Mouse (Mus musculus): ENCODE measurements around the gene Plscr2.
"Not testable (repeated sequence)": the region's sequence is repeated elsewhere in the genome, so short reads cannot be mapped to it uniquely, and the experiment has no call there.

Gene Plscr2

DNA sequence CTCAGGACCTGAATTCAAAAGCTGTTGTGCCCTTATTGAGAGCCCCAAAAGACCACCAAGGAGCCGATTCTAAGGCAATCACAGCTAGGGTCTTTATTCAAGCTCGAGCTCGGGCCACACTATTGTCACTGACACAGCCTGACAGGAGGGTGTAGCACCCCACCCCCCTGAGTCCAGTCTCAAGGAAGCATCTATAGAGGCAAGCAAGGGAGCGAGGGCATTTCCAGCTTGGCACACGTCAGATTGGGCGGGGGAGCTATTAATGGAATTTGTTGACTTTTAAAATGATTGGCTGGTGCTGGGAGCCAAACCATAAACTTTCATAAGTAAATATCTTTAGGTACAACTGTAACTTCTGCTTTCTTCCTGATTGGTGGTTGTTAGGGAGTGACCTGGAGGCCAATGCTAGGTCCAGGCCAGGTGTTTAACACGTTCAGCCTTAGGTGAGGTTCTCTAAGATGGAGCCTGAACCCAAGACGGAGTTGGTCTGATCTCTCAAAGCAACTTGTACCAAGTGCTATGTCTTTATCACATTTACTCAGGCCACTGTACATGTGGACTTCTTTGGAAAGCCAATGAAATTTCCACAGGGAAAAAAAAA lies 30.3 kb downstream of the Plscr2 start:
- no peaks in the 10 kb centered on the region for H3K9me3 ChIP-seq (ENCODE audit: low read length)
- TF ChIP-seq CTCF (conservative IDR thresholded peaks at IDR 0.05; ENCODE audit: low read length) (no peak), NANOG (IDR thresholded peaks at IDR 0.05; ENCODE audit: borderline replicate concordance, low read length) (no peak), POU5F1 (IDR thresholded peaks at IDR 0.05; ENCODE audit: borderline replicate concordance, low read length) (no peak)
- no peaks in the 10 kb centered on the region for H3K27me3 ChIP-seq (ENCODE audit: insufficient read depth, low read length)
- no peaks in the 10 kb centered on the region for H3K36me3 ChIP-seq (ENCODE audit: insufficient read depth, low read length)
- no peaks in the 10 kb centered on the region for H3K4me1 ChIP-seq (replicated peaks; ENCODE audit: low read depth, low read length)
- no peak overlapping the region for H3K4me3 ChIP-seq (replicated peaks; ENCODE audit: low read length)

DNA sequence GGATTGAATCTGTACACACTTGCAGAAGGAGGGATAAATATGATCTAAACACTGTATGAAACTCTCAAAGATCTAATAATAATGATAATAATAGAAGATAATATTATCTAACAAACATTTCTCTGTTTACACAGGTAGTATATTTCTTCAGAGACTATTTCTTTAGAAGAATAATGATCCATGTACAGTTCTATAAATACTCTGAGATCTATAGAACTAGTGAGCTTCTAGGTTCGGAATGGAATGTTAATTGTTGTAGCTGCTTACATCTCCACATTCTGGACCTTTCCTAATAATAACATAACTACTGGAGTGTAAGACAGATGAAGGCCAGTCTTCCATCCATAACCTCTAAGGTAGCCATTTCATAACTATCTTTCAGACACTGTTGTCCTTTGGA lies 33.7 kb downstream of the Plscr2 start, which contains the start of gene 1700057G04Rik:
Gene 1700057G04Rik, plus strand, starts transcription at position 301 of the 400 bp plus-strand sequence.
- no peaks in the 10 kb centered on the region for H3K36me3 ChIP-seq (ENCODE audit: insufficient read depth, low read length)
- H3K4me1 ChIP-seq (replicated peaks; ENCODE audit: low read depth, low read length) = no peaks in the 10 kb centered on the region
- H3K27me3 ChIP-seq (ENCODE audit: insufficient read depth, low read length) = no peaks in the 10 kb centered on the region
- no peaks in the 10 kb centered on the region for H3K9me3 ChIP-seq (ENCODE audit: low read length)
- no peak for TF ChIP-seq NANOG (IDR thresholded peaks at IDR 0.05; ENCODE audit: borderline replicate concordance, low read length)
- H3K4me3 ChIP-seq (replicated peaks; ENCODE audit: low read length) = no peak within 1 kb of the TSS

DNA sequence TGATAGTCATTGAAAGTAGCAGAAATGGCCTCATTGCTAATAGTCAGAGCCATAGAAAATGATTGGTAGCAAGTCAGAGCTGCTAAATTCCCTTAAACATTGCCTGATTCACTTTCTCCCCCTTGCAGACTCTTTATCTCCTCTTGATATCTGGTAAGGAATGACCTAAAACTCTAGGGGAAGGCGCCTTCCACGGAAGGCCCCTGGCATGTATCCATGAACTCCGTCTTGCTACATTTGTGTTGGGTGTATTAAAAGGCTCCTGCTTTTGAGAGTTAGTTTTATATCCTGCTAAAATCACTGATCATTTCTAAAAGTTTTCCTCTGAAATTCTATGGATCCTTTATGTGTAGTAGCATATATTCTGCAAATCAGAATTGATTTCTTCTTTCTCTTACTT lies 41.4 kb downstream of the Plscr2 start:
- no peak overlapping the region for H3K4me3 ChIP-seq (replicated peaks; ENCODE audit: low read length)
- H3K36me3 ChIP-seq (ENCODE audit: insufficient read depth, low read length) = no peaks in the 10 kb centered on the region
- H3K27me3 ChIP-seq (ENCODE audit: insufficient read depth, low read length) = no peaks in the 10 kb centered on the region
- no peak for TF ChIP-seq POU5F1 (IDR thresholded peaks at IDR 0.05; ENCODE audit: borderline replicate concordance, low read length)
- TF ChIP-seq NANOG (IDR thresholded peaks at IDR 0.05; ENCODE audit: borderline replicate concordance, low read length) = no peak
- no peak for TF ChIP-seq CTCF (conservative IDR thresholded peaks at IDR 0.05; ENCODE audit: low read length)
- H3K4me1 ChIP-seq (replicated peaks; ENCODE audit: low read depth, low read length) = no peaks in the 10 kb centered on the region
- H3K9me3 ChIP-seq (ENCODE audit: low read length) = no peaks in the 10 kb centered on the region

DNA sequence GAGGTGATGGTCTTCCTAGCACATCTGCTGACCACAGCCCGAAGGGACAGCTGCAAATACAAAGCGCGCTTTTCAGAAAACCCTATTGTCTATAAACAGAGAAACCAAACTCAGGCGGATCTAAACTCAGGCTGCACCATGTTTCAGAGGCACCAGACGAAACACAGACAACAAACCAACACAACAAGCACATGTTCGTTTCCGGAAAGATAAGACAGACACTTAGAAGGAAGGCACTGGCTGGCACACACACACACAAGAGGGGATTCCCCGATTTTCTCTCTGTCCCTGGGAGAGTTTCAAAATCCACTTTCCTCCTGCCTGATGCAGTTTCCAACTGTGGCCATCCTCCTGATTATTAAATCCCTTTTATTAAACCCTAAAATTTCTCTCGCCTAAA lies 50.5 kb downstream of the Plscr2 start:
- not testable (repeated sequence) for H3K9me3 ChIP-seq (ENCODE audit: low read length)

DNA sequence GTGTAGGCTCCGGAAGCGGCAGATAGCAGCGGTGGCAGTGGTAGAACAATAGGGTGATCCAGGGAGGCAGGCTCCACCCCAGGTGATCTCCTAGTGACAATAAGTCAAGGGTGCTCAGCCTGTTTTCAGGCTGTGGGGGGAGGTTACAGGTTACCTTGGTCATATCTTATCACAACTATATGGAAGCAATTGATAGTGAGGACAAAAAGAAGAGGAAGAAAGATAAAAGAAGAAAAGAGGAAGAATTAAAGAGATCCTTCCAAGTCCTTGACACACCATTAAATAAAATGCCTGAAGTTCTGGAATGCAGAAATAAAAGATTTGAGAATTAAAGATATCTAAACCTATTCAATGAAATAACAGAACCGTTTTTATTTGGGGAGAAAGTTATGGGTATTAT lies 51.4 kb downstream of the Plscr2 start:
- Histone ChIP-seq H3K9me3 (ENCODE audit: low read length) (no peaks in the 10 kb centered on the region), H3K4me3 (replicated peaks; ENCODE audit: low read length) (no peak overlapping the region), H3K36me3 (ENCODE audit: insufficient read depth, low read length) (no peaks in the 10 kb centered on the region), H3K27me3 (ENCODE audit: insufficient read depth, low read length) (no peaks in the 10 kb centered on the region; the same call in 1 of the 2 replicates), H3K4me1 (replicated peaks; ENCODE audit: low read depth, low read length) (peaks cover 4% of the 10 kb centered on the region; the same call in 1 of the 2 replicates)
- TF ChIP-seq NANOG (IDR thresholded peaks at IDR 0.05; ENCODE audit: borderline replicate concordance, low read length) (no peak), CTCF (conservative IDR thresholded peaks at IDR 0.05; ENCODE audit: low read length) (no peak), POU5F1 (IDR thresholded peaks at IDR 0.05; ENCODE audit: borderline replicate concordance, low read length) (no peak)

More for the DNA sequence above, 50.5 kb downstream of the Plscr2 start:
- not testable (repeated sequence) for H3K4me1 ChIP-seq (replicated peaks; ENCODE audit: low read depth, low read length); H3K4me3 ChIP-seq (replicated peaks; ENCODE audit: low read length); H3K27me3 ChIP-seq (ENCODE audit: insufficient read depth, low read length); H3K36me3 ChIP-seq (ENCODE audit: insufficient read depth, low read length)

DNA sequence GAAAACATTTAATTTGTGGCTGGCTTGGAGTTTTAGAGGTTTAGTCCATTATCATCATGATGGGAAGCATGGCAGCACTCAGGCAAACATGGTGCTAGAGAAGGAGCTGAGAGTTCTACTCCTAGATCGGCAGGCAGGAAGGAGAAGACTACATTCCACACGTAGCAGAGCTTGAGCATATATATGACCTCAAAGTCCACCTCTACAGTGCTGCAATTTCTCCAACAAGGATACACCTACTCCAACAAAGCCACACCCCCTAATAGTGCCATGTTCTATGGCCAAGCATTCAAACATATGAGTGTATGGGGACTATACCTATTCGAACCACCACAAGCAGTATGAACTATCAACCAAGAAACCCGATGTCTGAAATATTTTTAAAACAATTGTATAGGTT lies 56.0 kb downstream of the Plscr2 start:
- Histone ChIP-seq H3K36me3 (ENCODE audit: insufficient read depth, low read length) (no peaks in the 10 kb centered on the region), H3K9me3 (ENCODE audit: low read length) (no peaks in the 10 kb centered on the region), H3K4me3 (replicated peaks; ENCODE audit: low read length) (no peak overlapping the region), H3K4me1 (replicated peaks; ENCODE audit: low read depth, low read length) (peaks cover 3% of the 10 kb centered on the region; the same call in 1 of the 2 replicates), H3K27me3 (ENCODE audit: insufficient read depth, low read length) (no peaks in the 10 kb centered on the region)
- TF ChIP-seq NANOG (IDR thresholded peaks at IDR 0.05; ENCODE audit: borderline replicate concordance, low read length) (no peak), CTCF (conservative IDR thresholded peaks at IDR 0.05; ENCODE audit: low read length) (no peak), POU5F1 (IDR thresholded peaks at IDR 0.05; ENCODE audit: borderline replicate concordance, low read length) (no peak)

DNA sequence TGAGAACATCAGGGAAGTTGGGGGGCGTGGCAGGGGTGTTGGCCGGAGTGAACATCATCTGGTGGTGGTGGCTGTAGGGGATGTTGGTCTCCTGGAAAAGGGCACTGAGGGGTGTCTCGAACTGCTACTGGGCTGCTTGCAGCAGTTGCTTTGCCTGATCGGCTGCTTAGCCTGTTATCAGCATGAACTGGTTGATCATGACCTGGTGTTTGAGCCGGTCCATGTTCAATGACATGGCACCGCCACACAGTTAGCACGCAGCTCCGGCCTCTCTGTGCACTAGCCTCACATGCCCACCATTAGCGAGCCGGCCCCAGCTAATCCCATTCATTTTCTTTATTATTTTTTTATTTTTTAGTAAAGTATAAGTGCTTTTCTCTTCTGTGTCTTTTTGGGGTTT lies 59.4 kb downstream of the Plscr2 start:
- no peaks in the 10 kb centered on the region for H3K36me3 ChIP-seq (ENCODE audit: insufficient read depth, low read length)

DNA sequence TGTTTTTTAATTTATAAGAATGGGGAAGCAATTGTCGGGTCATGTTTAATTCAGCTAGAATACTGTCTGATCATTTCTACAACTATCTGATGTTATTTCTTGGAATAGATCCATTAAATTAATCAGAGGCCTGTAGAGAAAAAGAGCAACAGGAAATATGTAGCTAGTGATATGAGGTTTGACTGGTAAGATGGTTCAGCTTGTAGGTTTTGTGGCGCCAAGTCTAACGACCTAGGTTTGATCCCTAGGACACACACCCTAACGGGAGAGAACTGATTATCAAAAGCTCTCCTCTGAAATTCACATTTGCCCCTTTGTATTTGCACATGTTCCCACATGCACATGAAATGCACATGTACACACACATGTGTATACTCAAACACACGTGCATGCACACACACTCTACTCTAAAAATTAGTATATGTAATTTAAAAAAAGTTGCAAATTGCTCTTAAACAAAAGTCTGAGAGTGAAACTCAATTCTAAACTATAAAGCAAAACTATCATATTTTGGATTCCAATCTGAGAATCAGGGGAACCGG lies 59.9 kb downstream of the Plscr2 start:
- H3K9me3 ChIP-seq (ENCODE audit: low read length) = no peaks in the 10 kb centered on the region
- no peaks in the 10 kb centered on the region for H3K27me3 ChIP-seq (ENCODE audit: insufficient read depth, low read length)
- H3K4me3 ChIP-seq (replicated peaks; ENCODE audit: low read length) = no peak overlapping the region
- no peaks in the 10 kb centered on the region for H3K4me1 ChIP-seq (replicated peaks; ENCODE audit: low read depth, low read length)
- TF ChIP-seq POU5F1 (IDR thresholded peaks at IDR 0.05; ENCODE audit: borderline replicate concordance, low read length) = no peak
- H3K36me3 ChIP-seq (ENCODE audit: insufficient read depth, low read length) = no peaks in the 10 kb centered on the region

More for the DNA sequence above, 59.4 kb downstream of the Plscr2 start:
- no peaks in the 10 kb centered on the region for H3K27me3 ChIP-seq (ENCODE audit: insufficient read depth, low read length)
- no peaks in the 10 kb centered on the region for H3K9me3 ChIP-seq (ENCODE audit: low read length)
- H3K4me1 ChIP-seq (replicated peaks; ENCODE audit: low read depth, low read length) = no peaks in the 10 kb centered on the region
- no peak overlapping the region for H3K4me3 ChIP-seq (replicated peaks; ENCODE audit: low read length)
- TF ChIP-seq CTCF (conservative IDR thresholded peaks at IDR 0.05; ENCODE audit: low read length) (no peak), NANOG (IDR thresholded peaks at IDR 0.05; ENCODE audit: borderline replicate concordance, low read length) (no peak), POU5F1 (IDR thresholded peaks at IDR 0.05; ENCODE audit: borderline replicate concordance, low read length) (no peak)

DNA sequence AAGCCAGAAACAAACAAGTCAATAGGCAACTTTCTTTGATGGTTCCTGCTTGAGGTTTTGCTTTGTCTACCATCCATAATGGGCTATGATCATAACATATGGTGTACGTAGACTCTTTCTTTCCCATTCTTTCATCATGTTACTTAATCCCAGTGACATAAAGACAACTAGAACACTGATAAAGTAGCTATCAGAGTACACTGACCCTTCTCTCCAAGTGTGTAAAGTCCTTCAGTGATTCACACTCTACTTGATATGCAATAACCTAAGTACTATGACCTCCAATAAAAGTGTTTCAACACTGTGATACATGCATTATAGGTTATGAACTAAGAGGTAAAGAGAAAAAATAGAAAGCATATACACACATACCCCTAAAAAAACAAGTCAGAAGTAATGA lies 61.7 kb downstream of the Plscr2 start:
- no peaks in the 10 kb centered on the region for H3K9me3 ChIP-seq (ENCODE audit: low read length)
- no peaks in the 10 kb centered on the region for H3K4me1 ChIP-seq (replicated peaks; ENCODE audit: low read depth, low read length)
- no peaks in the 10 kb centered on the region for H3K27me3 ChIP-seq (ENCODE audit: insufficient read depth, low read length)
- no peaks in the 10 kb centered on the region for H3K36me3 ChIP-seq (ENCODE audit: insufficient read depth, low read length)
- TF ChIP-seq CTCF (conservative IDR thresholded peaks at IDR 0.05; ENCODE audit: low read length) = no peak
- TF ChIP-seq NANOG (IDR thresholded peaks at IDR 0.05; ENCODE audit: borderline replicate concordance, low read length) = no peak
- no peak for TF ChIP-seq POU5F1 (IDR thresholded peaks at IDR 0.05; ENCODE audit: borderline replicate concordance, low read length)
- H3K4me3 ChIP-seq (replicated peaks; ENCODE audit: low read length) = no peak overlapping the region

Data from E14TG2a.4 (cell line).